Mouse (Mus musculus) cerebellum, adult 9-11 months (tissue): Measurements from ENCODE around the gene Slc38a1.

Experiments
- DNase-seq: peaks from one replicate; pipeline ENCODE4 v3.0.0; 2022

Gene Slc38a1

GRCm38 (mm10) chr15:96642436-96643405, at the start of gene Slc38a1:
Gene Slc38a1 (minus strand): TSS chr15:96642913.
- peak; percentile 73 for DNase-seq

- DNase-seq = no peak
These were observed 49.7 kb upstream of the Slc38a1 start for GRCm38 (mm10) chr15:96692401-96692800.

- no peak for DNase-seq
These were observed 48.7 kb upstream of the Slc38a1 start for GRCm38 (mm10) chr15:96691381-96691780.

DNA sequence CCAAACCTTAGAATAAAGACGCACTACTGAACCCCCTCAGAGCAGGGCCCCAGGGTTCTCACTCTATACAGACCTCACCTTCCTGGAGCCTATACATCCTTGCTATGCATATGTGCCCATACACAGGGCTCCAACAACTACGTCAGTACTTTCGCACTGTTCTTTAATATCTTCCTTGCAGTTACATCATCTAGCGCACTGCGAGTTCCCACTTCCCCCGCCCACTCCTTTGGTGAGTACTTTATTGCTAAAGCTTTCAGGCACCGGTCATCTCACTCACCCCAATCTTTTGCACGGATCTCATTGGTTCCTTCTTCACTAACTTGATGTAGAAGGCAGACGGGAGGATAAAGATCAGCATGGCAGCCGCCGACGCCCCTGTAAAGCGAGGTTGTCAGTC, 48.1 kb upstream of the Slc38a1 start:
- DNase-seq = no peak

DNA sequence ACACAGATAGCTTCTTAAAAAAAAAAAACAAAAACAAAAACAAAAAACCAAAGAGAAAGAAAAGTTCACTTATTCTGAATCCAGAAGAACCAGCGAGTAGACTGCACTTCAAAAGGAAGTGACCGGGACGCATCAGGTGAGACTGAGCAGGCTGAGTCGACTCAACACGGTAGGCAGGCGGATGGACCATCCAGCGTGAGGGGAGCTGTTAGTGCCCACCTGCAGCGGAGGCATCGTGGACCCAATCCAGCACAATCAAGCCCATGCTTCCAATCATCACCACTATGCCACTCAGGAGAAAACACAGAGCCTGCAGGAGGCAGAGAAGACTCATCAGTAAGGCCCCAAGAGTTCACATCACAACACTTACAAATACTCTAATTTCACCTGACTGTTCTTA, 47.2 kb upstream of the Slc38a1 start:
- no peak for DNase-seq

DNA sequence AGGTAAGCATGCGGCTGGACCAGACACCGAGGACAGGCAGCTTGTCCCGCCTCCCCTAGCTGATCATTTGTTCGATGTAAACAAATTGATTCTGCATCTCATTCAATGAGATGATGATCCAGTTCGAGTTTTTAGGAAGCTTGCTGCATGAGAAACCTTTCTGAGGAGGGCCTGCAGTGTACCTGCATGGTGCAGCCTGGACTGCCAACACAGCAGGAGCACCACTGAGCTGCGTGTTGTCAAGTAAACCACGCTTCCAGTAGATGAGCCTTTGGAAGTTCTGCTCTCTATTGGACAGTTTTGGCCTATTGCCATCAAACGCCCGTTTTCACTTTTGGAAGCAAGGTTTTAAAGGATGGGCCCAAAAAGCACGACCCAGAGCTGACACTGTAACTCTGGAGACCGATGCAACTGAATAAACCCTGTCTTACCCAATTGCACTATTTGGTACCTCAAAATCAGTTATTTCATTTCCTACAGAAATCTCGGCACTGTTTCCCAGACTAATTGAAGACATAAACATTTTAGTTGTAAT, 46.1 kb upstream of the Slc38a1 start:
- DNase-seq = no peak

DNA sequence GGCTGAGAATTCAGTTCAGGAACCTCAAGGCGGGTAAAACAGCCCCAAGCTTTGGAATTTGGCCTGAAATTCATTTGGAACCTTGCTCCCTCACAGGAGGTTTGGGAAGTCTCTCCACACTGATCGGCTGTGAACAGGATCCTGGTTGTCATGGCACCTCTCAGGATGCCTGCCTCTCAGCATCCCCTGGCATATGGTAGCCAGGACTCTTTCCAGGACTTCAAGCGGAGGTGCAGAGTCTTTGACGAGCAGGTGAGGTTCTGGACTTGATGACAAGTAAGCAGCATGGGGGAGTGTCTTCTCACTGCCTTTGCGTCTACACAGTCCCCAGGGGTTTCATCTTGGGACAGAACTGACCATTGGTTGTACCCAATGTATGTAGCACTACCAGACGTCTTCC, 45.3 kb upstream of the Slc38a1 start:
- DNase-seq = peak; percentile 70

GRCm38 (mm10) chr15:96687366-96687765, 44.7 kb upstream of the Slc38a1 start:
- DNase-seq = no peak

GRCm38 (mm10) chr15:96686201-96687159, 43.8 kb upstream of the Slc38a1 start:
- no peak for DNase-seq

GRCm38 (mm10) chr15:96685273-96685672, 42.6 kb upstream of the Slc38a1 start:
- no peak for DNase-seq

- DNase-seq = no peak
These were observed 41.6 kb upstream of the Slc38a1 start for GRCm38 (mm10) chr15:96684132-96684830.

DNA sequence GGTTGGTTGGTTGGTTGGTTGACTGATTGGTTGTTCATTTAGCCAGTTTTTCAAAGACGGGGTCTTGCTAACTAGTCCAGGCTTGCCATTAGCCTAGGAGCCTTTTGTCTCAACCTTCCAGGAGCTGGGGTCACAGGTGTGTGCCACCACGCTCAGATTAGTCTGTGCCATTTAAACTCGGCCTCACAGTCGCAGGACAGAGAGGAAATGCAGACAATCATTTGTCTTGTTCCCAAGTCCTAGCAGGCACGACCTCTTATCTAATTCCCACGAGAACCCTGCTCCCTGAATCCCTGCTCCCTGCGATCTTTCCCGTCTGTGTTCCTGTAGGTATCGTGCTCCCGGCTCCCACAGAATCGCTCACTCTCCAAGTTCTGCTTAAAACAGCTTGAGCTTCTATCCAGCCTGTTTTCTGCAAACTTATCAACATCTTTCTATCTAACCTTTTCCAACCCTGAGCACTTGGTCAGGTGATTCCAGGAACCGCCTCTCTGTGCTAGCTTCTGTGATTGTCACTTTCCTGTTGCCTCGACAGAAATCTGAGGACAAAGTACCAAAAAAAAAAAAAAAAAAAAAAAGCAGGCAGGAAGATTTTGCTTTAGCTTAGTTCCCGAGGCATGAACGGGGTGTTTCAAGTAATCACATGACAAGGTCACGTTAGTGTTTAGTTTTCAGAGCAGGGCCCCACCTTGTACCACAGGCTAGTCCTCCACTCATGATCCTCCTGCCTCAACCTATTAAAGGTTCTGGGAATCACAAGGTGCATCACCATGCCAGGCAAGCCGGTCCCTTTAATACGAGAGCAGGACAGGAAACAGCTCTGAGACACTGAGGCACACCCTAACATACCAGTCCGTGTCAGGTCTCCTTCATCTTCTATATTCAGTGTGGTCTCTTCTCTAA, 36.4 kb upstream of the Slc38a1 start:
- DNase-seq = no peak

GRCm38 (mm10) chr15:96676518-96676917, 33.8 kb upstream of the Slc38a1 start:
- no peak for DNase-seq

DNA sequence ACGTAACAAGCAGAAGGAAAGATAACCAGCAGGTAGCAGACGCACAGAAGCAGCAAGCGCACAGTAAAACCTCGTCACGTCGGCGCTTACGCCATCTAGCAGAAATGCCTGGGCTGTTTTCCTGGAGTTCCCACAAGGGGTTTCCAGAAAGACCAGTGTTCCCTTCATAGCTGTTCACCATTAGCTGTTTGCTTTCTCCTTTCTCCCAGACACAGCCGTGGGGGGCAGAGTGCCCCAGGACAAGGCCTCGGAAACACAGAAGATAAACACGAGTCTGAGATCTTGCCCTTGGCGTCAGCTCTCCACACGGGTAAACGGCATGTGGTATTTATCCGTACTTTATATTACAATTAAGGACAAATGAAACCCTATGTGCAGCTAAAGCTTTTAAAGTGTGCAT, 33.0 kb upstream of the Slc38a1 start:
- no peak for DNase-seq

DNA sequence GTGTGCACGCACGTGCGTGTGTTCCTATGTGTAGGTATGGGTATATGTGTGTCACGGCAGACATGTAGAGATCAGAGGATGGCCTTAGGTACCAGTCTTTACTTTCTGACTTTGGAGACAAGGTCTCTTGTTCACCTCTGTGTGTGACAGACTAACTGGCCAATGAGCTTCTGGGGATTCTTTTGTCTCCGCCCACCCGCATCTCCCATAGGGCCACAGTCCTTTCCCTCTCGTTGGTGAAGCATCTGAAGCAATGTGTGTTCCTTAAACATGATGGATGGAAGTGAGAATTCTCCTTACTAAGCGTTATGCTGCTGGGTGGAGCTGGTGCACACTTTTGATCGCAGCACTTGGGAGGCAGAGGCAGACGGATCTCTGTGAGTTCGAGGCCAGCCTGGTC, 32.3 kb upstream of the Slc38a1 start:
- no peak for DNase-seq

DNA sequence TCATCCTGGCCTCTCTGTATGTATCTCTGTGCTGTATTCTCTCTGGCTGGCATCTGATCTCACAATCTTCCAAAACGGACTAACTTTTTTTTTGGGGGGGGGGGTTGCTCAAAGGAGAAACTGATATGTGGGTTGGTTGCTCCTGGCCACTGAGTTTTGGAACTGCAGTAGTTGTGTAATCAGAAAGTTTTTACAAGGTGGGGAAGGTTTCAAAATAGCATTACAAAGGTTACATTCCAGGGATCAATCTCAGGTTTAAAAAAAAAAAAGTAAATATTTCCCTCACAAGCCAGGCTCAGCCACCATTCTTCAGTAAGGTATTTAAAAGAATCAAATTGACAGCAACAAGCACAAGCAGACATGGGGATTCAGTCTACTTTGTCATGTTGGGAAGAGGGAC, 31.4 kb upstream of the Slc38a1 start:
- DNase-seq = no peak

- DNase-seq = no peak
These were observed 27.0 kb upstream of the Slc38a1 start for GRCm38 (mm10) chr15:96669721-96670120.

- DNase-seq = peak; percentile 62
These were observed 23.9 kb upstream of the Slc38a1 start for GRCm38 (mm10) chr15:96666663-96667062.

GRCm38 (mm10) chr15:96665889-96666288, 23.2 kb upstream of the Slc38a1 start:
- DNase-seq = peak; percentile 72

DNA sequence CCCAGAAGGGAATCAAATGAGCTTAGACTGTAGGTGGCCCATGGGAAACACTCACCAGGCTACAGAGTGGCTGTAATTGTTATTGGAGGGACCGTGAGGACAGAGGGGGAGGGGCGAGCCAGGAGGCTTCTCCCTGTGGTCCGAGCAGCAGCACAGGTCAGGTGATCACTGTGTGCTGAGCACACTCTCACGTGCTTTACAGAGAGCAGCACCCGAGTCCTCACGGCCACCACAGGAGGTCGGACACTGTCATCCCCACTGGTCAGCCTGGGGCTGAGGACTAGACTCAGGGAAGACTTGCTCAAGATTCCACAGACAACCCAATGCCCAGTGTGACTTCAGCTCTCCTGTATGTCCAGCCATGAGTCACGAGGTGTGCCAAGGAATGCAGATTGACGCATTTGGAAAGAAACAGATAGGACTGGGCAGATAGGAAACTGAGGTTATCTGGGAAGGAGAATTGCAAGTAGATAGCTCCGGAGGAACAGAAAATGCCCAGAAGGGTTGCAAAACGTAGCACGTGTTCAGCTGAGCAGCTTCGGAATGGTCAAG, 18.0 kb upstream of the Slc38a1 start:
- DNase-seq = no peak

DNA sequence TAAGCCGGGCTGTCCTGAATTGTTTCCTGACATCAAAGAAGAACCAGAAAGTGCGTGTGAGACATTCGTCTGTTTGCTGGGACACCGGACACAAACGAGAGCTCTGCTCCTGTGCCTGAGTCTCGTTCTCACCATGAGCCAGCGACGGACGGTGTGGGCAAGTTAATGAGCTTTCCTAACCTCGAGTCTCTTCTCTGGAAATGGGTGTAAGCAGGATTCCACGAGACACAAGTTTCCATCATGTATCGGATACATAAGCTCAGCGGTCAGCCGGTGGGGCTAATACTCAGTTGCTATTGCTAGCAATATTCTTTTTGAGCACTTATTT, 15.5 kb upstream of the Slc38a1 start:
- DNase-seq = no peak
